Mouse (Mus musculus) adipose tissue, adult 10 weeks (tissue): ENCODE results near the gene Fam221b. TPM values are rescaled to one million over a fixed set of nuclear protein-coding genes. Genes with fewer than 3 reads are reported as not detected.

Experiments used
- polyA plus RNA-seq: library from polyadenylated mRNA; stranded (reverse); fragments of 350-450 nt; fragmentation: Illumina TruSeq; extraction: RNeasy Lipid Tissue Mini Kit (QIAGEN cat#74804); gene quantifications from one replicate; pipeline ENCODE4 v1.2.3, GENCODE M21; 2014; ENCODE audit warnings: low read depth, low replicate concordance

Gene Fam221b
- polyA plus RNA-seq: 4.8 TPM

GRCm38 (mm10) chr4:43668782-43669427 lies at the start of gene Fam221b, which contains the start of gene Tmem8b:
Fam221b (minus strand) TSS chr4:43669145.
Tmem8b (plus strand) TSS chr4:43668971.

GRCm38 (mm10) chr4:43709869-43710268 lies 40.9 kb upstream of the Fam221b start, which contains the start of gene Olfr71:
Olfr71 (minus strand) TSS chr4:43710255.

DNA sequence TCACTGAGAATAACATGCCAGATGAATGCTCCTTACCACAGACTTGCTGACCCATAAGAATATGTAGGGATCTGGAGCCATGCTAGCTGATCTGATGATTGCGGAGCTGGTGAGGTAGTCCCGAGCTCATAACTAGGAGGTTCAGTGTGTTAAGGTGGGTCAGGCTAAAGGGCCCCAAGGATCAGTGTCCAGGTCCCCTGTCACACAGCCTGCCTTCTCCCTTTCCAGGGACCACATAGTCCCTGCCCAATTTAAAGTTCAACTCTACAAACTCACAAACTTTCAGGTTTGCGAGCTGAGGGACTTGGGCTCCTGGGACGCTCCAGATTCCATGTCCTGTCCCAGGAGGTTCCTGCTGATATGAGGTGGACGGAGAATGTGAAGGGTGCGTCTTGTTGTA lies 31.8 kb upstream of the Fam221b start, which contains the start of gene Olfr70:
TSS of gene Olfr70 (minus strand) at position 101 of the 400 bp plus-strand sequence.

GRCm38 (mm10) chr4:43656339-43657109 lies 12.4 kb downstream of the Fam221b start, which contains the start of gene Hint2:
Hint2 (minus strand) TSS chr4:43656466.

GRCm38 (mm10) chr4:43653161-43654015 lies 15.6 kb downstream of the Fam221b start, which contains the start of gene Spag8:
Spag8 (minus strand) TSS chr4:43653594.

GRCm38 (mm10) chr4:43631046-43631955 lies 37.6 kb downstream of the Fam221b start, which contains the start of gene Npr2:
Npr2 (plus strand) TSS chr4:43631935.

Other genes with a start within 250 kb of the Fam221b start
- 3.9 TPM for gene Fam166b, start 240.0 kb downstream of the Fam221b start, polyA plus RNA-seq
- gene Tesk1, start 227.2 kb downstream of the Fam221b start, polyA plus RNA-seq: 47.5 TPM
- gene Cd72, start 214.5 kb downstream of the Fam221b start, polyA plus RNA-seq: 6.7 TPM
- not detected for gene Sit1, start 185.4 kb downstream of the Fam221b start, polyA plus RNA-seq
- 55.0 TPM for gene Ccdc107, start 176.2 kb downstream of the Fam221b start, polyA plus RNA-seq
- 1.2 TPM for gene Arhgef39, start 169.4 kb downstream of the Fam221b start, polyA plus RNA-seq
- gene Car9, start 162.2 kb downstream of the Fam221b start, polyA plus RNA-seq: 0.72 TPM
- 128 TPM for gene Tpm2, start 145.4 kb downstream of the Fam221b start, polyA plus RNA-seq
- 45.7 TPM for gene Creb3, start 106.8 kb downstream of the Fam221b start, polyA plus RNA-seq
- 59.0 TPM for gene Tln1, start 106.5 kb downstream of the Fam221b start, polyA plus RNA-seq
- 40.1 TPM for gene Rgp1, start 90.4 kb downstream of the Fam221b start, polyA plus RNA-seq
- 12.9 TPM for gene Gba2, start 90.3 kb downstream of the Fam221b start, polyA plus RNA-seq
- 0.79 TPM for gene Msmp, start 84.7 kb downstream of the Fam221b start, polyA plus RNA-seq
- 30.2 TPM for gene Npr2, start 37.2 kb downstream of the Fam221b start, polyA plus RNA-seq
- gene Spag8, start 15.6 kb downstream of the Fam221b start, polyA plus RNA-seq: 3.8 TPM
- 120 TPM for gene Hint2, start 12.7 kb downstream of the Fam221b start, polyA plus RNA-seq
- 11.5 TPM for gene Tmem8b, start 174 bp downstream of the Fam221b start, polyA plus RNA-seq
- gene Olfr70, start 31.7 kb upstream of the Fam221b start, polyA plus RNA-seq: not detected
- gene Olfr71, start 41.1 kb upstream of the Fam221b start, polyA plus RNA-seq: not detected
- 13.1 TPM for gene Hrct1, start 58.0 kb upstream of the Fam221b start, polyA plus RNA-seq
- 4.6 TPM for gene Spaar, start 60.9 kb upstream of the Fam221b start, polyA plus RNA-seq
- gene Olfr159, start 101.9 kb upstream of the Fam221b start, polyA plus RNA-seq: not detected
- gene Olfr156, start 154.8 kb upstream of the Fam221b start, polyA plus RNA-seq: not detected
- not detected for gene Olfr157, start 171.1 kb upstream of the Fam221b start, polyA plus RNA-seq
- gene Olfr155, start 182.4 kb upstream of the Fam221b start, polyA plus RNA-seq: not detected
- 11.9 TPM for gene Reck, start 206.4 kb upstream of the Fam221b start, polyA plus RNA-seq